Mouse (Mus musculus) midbrain, embryonic 15.5 days (tissue): ENCODE data around the gene Pla1a. TPM values are rescaled to one million over a fixed set of nuclear protein-coding genes. Genes with fewer than 3 reads are reported as not detected.
A peak's percentile ranks its signal among the peaks of the same experiment; 100 is the strongest.
"Not testable (repeated sequence)": the region's sequence is repeated elsewhere in the genome, so short reads cannot be mapped to it uniquely, and the experiment has no call there.

Experiments used
- ATAC-seq: fragments of 200-750 bp; cut with Nextera tagmentation; replicated peaks from 2 replicates; pipeline ENCODE4 v1.8.0; 2017; ENCODE audit warnings: moderate TSS enrichment
- H3K27ac ChIP-seq: fragments of 300-500 bp; sonication (generic); 2 replicates; pipeline ENCODE4 v1.5.1; 2015; ENCODE audit warnings: mild to moderate bottlenecking, inconsistent platforms
- H3K27me3 ChIP-seq: fragments of 300-500 bp; sonication (generic); replicated peaks from 2 replicates; pipeline ENCODE4 v1.6.1; 2015; ENCODE audit warnings: inconsistent platforms
- H3K36me3 ChIP-seq: fragments of 300-500 bp; sonication (generic); replicated peaks from 2 replicates; pipeline ENCODE4 v1.6.1; 2015; ENCODE audit warnings: inconsistent platforms
- H3K4me1 ChIP-seq: fragments of 300-500 bp; sonication (generic); 2 replicates; pipeline ENCODE4 v1.6.1; 2015; ENCODE audit warnings: inconsistent platforms
- H3K4me2 ChIP-seq: fragments of 300-500 bp; sonication (generic); 2 replicates; pipeline ENCODE4 v1.6.1; 2015; ENCODE audit warnings: inconsistent platforms, mild to moderate bottlenecking, moderate library complexity
- H3K4me3 ChIP-seq: fragments of 300-500 bp; sonication (generic); 2 replicates; pipeline ENCODE4 v1.5.1; 2015; ENCODE audit warnings: mild to moderate bottlenecking, inconsistent platforms
- H3K9ac ChIP-seq: fragments of 300-500 bp; sonication (generic); 2 replicates; pipeline ENCODE4 v1.6.1; 2015; ENCODE audit warnings: mild to moderate bottlenecking, inconsistent platforms
- H3K9me3 ChIP-seq: fragments of 300-500 bp; sonication (generic); 2 replicates; pipeline ENCODE4 v1.6.1; 2016; ENCODE audit warnings: inconsistent platforms
- WGBS: fragments of 180-500 bp; shearing (Covaris S2); methylation state at CpG from one replicate; pipeline ENCODE4 v1.1.7; 2015; ENCODE audit warnings: mixed read lengths; 5-methylcytosine and 5-hydroxymethylcytosine counted together
- polyA plus RNA-seq: library from polyadenylated mRNA; unstranded; fragments of >200 nt; fragmentation: Nextera tagmentation; extraction: Ambion mirVana; gene quantifications from 2 replicates; pipeline ENCODE4 v1.2.1, GENCODE M21; 2015

Pla1a gene
- polyA plus RNA-seq = 0.42 and 0.61 TPM in 2 replicates

GRCm38 (mm10) chr16:38432498-38433425 lies at the start of gene Pla1a:
Gene Pla1a, minus strand, starts transcription at chr16:38433145.
- H3K27ac ChIP-seq = no peak within 1 kb of the TSS
- no peak within 1 kb of the TSS for H3K4me2 ChIP-seq
- H3K9ac ChIP-seq = no peak within 1 kb of the TSS
- H3K4me1 ChIP-seq = no peaks in the 10 kb centered on the region
- WGBS = 84% methylated on average over 11 of the region's 11 CpGs
- H3K4me3 ChIP-seq = no peak within 1 kb of the TSS
- H3K36me3 ChIP-seq = no peaks in the 10 kb centered on the region
- H3K27me3 ChIP-seq = no peaks in the 10 kb centered on the region
- no peaks in the 10 kb centered on the region for H3K9me3 ChIP-seq
- no peak for ATAC-seq

GRCm38 (mm10) chr16:38481327-38481726 lies 48.4 kb upstream of the Pla1a start:
- Histone ChIP-seq H3K9ac (no peak overlapping the region), H3K27ac (no peak overlapping the region), H3K36me3 (no peaks in the 10 kb centered on the region), H3K27me3 (peaks cover 21% of the 10 kb centered on the region), H3K4me1 (peaks cover 15% of the 10 kb centered on the region), H3K4me2 (no peak overlapping the region), H3K9me3 (no peaks in the 10 kb centered on the region), H3K4me3 (no peak overlapping the region)
- no peak for ATAC-seq
- 82% methylated on average over 4 of the region's 4 CpGs for WGBS

GRCm38 (mm10) chr16:38478296-38478695 lies 45.4 kb upstream of the Pla1a start:
- ATAC-seq = no peak
- H3K4me1 ChIP-seq = peaks cover 14% of the 10 kb centered on the region
- H3K36me3 ChIP-seq = no peaks in the 10 kb centered on the region
- H3K4me2 ChIP-seq = no peak overlapping the region
- no peaks in the 10 kb centered on the region for H3K9me3 ChIP-seq
- H3K27ac ChIP-seq = no peak overlapping the region
- 93% methylated on average over 3 of the region's 3 CpGs for WGBS
- no peak overlapping the region for H3K9ac ChIP-seq
- peaks cover 12% of the 10 kb centered on the region; the same call in 1 of the 2 replicates for H3K27me3 ChIP-seq
- H3K4me3 ChIP-seq = no peak overlapping the region

- WGBS = 68% methylated on average over 14 of the region's 14 CpGs
- H3K27me3 ChIP-seq, H3K27ac ChIP-seq: not testable (repeated sequence)
These were observed 44.3 kb upstream of the Pla1a start for GRCm38 (mm10) chr16:38477241-38477608.

GRCm38 (mm10) chr16:38476312-38477240 lies 43.6 kb upstream of the Pla1a start:
- peak; percentile 42; the same call in 1 of the 2 replicates for ATAC-seq
- Histone ChIP-seq H3K4me1 (peaks cover 12% of the 10 kb centered on the region), H3K36me3 (no peaks in the 10 kb centered on the region), H3K9me3 (no peaks in the 10 kb centered on the region), H3K9ac (peak overlapping the region; percentile 20; the same call in 1 of the 2 replicates), H3K4me3 (peak overlapping the region; percentile 32), H3K4me2 (peak overlapping the region; percentile 55), H3K27ac (no peak overlapping the region), H3K27me3 (0 out of 2 replicates have a peak, but pooled peaks cover under 1% of the 10 kb centered on the region)
- 9% methylated on average over 34 of the region's 34 CpGs for WGBS

More at GRCm38 (mm10) chr16:38477241-38477608, 44.3 kb upstream of the Pla1a start:
- Histone ChIP-seq H3K4me3 (peak overlapping the region; percentile 32), H3K4me2 (peak overlapping the region; percentile 55), H3K4me1 (peaks cover 12% of the 10 kb centered on the region), H3K9ac (peak overlapping the region; percentile 14; the same call in 1 of the 2 replicates)
- H3K36me3 ChIP-seq, H3K9me3 ChIP-seq: not testable (repeated sequence)
- 0 out of 2 replicates have a peak, but pooled peaks have one; percentile 33 for ATAC-seq

- ATAC-seq = no peak
- Histone ChIP-seq H3K4me2 (peak overlapping the region; percentile 55), H3K9me3 (no peaks in the 10 kb centered on the region), H3K36me3 (no peaks in the 10 kb centered on the region), H3K27ac (no peak overlapping the region), H3K4me1 (peaks cover 12% of the 10 kb centered on the region), H3K9ac (no peak overlapping the region), H3K4me3 (peak overlapping the region; percentile 32; the same call in 1 of the 2 replicates), H3K27me3 (no peaks in the 10 kb centered on the region)
- 62% methylated on average over 4 of the region's 4 CpGs for WGBS
These were observed 42.9 kb upstream of the Pla1a start for GRCm38 (mm10) chr16:38475681-38476311.

GRCm38 (mm10) chr16:38474677-38475286 lies 41.8 kb upstream of the Pla1a start:
- Histone ChIP-seq H3K27me3 (no peaks in the 10 kb centered on the region), H3K9ac (no peak overlapping the region), H3K9me3 (no peaks in the 10 kb centered on the region), H3K4me2 (no peak overlapping the region), H3K36me3 (no peaks in the 10 kb centered on the region), H3K4me3 (no peak overlapping the region), H3K4me1 (peaks cover 12% of the 10 kb centered on the region), H3K27ac (no peak overlapping the region)
- 89% methylated on average over 9 of the region's 9 CpGs for WGBS
- no peak for ATAC-seq

GRCm38 (mm10) chr16:38473661-38474060 lies 40.7 kb upstream of the Pla1a start:
- H3K4me1 ChIP-seq = peaks cover 12% of the 10 kb centered on the region
- no peak overlapping the region for H3K4me2 ChIP-seq
- H3K4me3 ChIP-seq = no peak overlapping the region
- ATAC-seq = no peak
- 93% methylated on average over 5 of the region's 5 CpGs for WGBS
- no peaks in the 10 kb centered on the region for H3K36me3 ChIP-seq
- H3K27me3 ChIP-seq = no peaks in the 10 kb centered on the region
- no peak overlapping the region for H3K27ac ChIP-seq
- H3K9me3 ChIP-seq = no peaks in the 10 kb centered on the region
- no peak overlapping the region for H3K9ac ChIP-seq

- H3K4me1 ChIP-seq = peaks cover 12% of the 10 kb centered on the region
- WGBS = 93% methylated on average over 5 of the region's 5 CpGs
- H3K9ac ChIP-seq = no peak overlapping the region
- no peaks in the 10 kb centered on the region for H3K27me3 ChIP-seq
- H3K9me3 ChIP-seq = no peaks in the 10 kb centered on the region
- no peak overlapping the region for H3K27ac ChIP-seq
- no peak overlapping the region for H3K4me3 ChIP-seq
- no peaks in the 10 kb centered on the region for H3K36me3 ChIP-seq
- H3K4me2 ChIP-seq = no peak overlapping the region
- no peak for ATAC-seq
These were observed 39.5 kb upstream of the Pla1a start for GRCm38 (mm10) chr16:38472507-38472873.

GRCm38 (mm10) chr16:38471697-38472506 lies 39.0 kb upstream of the Pla1a start:
- ATAC-seq = no peak
- Histone ChIP-seq H3K27me3 (no peaks in the 10 kb centered on the region), H3K27ac (no peak overlapping the region), H3K9ac (no peak overlapping the region), H3K4me2 (no peak overlapping the region), H3K4me3 (no peak overlapping the region), H3K9me3 (no peaks in the 10 kb centered on the region), H3K4me1 (peaks cover 7% of the 10 kb centered on the region), H3K36me3 (no peaks in the 10 kb centered on the region)
- 80% methylated on average over 11 of the region's 11 CpGs for WGBS

GRCm38 (mm10) chr16:38469437-38469836 lies 36.5 kb upstream of the Pla1a start:
- 70% methylated on average over 8 of the region's 8 CpGs for WGBS

More at GRCm38 (mm10) chr16:38469437-38469836, 36.5 kb upstream of the Pla1a start:
- no peak for ATAC-seq
- no peak overlapping the region for H3K4me2 ChIP-seq
- H3K27ac ChIP-seq = no peak overlapping the region
- H3K27me3 ChIP-seq = no peaks in the 10 kb centered on the region
- H3K36me3 ChIP-seq = no peaks in the 10 kb centered on the region
- no peaks in the 10 kb centered on the region for H3K9me3 ChIP-seq
- H3K4me3 ChIP-seq = no peak overlapping the region
- no peaks in the 10 kb centered on the region for H3K4me1 ChIP-seq
- no peak overlapping the region for H3K9ac ChIP-seq
